Mouse (Mus musculus) heart, postnatal 0 days (tissue): ENCODE data around the gene Map3k12.

Experiments used
- CTCF ChIP-seq: IDR thresholded peaks from 2 replicates; pipeline ENCODE4 v1.5.1; 2016; ENCODE audit warnings: antibody characterized with exemption, control low read depth, low read depth
- EP300 ChIP-seq: IDR thresholded peaks from 2 replicates; pipeline ENCODE4 v1.6.1; 2016; ENCODE audit warnings: antibody characterized with exemption, low read depth

DNA sequence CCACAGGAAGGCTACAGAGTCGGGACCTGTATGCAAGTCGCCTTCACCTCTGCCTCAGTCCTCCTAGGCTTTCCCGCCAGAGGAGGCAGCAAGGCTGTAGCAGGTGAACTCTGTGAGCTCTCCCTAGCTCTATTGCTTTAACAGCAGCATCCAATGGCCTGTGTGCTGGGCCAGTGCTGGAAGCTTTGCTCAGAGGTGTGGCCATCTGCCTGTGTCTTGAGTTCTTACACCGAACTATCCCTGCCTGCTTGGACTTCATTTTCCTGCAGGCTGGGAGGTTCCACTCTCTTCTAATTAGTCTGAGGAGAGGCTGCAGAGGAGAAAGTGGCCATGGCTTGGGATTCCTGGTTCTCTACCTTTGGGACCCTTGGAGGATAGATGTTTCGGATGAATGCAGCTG is 4.9 kb downstream of the Map3k12 start:
- TF ChIP-seq EP300 (no peak), CTCF (no peak)
